Mouse (Mus musculus) left cerebral cortex, adult 2 months (tissue): ENCODE measurements around the gene Lsamp. TPM values are rescaled to one million over a fixed set of nuclear protein-coding genes. Genes with fewer than 3 reads are reported as not detected.

Experiments
- DNase-seq, 2 experiments: peaks; one replicate each; pipeline ENCODE4 v3.0.0; 2021 to 2022; ENCODE audit warnings: low spot score in 2 of 2, mixed read lengths in 1 of 2; ENCODE audit errors: extremely low spot score in 1 of 2
- H3K27ac ChIP-seq: fragments of 200-600 bp; 2 replicates; pipeline ENCODE4 v1.8.1; 2022
- H3K4me3 ChIP-seq: fragments of 200-600 bp; 2 replicates; pipeline ENCODE4 v1.8.1; 2022
- CTCF ChIP-seq: fragments of 200-600 bp; IDR thresholded peaks from 2 replicates; pipeline ENCODE4 v1.8.1; 2022; ENCODE audit warnings: antibody characterized with exemption, mild to moderate bottlenecking, moderate library complexity
- intact Hi-C: fragments of 180-260 bp; cut with DNase I; formaldehyde crosslinking; loops from one replicate; pipeline ENCODE4 v1.15.1; 2025
- total RNA-seq, 2 experiments: library from RNA; stranded (reverse); gene quantifications; 2 replicates each; pipeline ENCODE4 v1.2.3; 2021

The Lsamp gene
- total RNA-seq, 2 experiments from 2014 or later: 245 to 265 TPM

DNA sequence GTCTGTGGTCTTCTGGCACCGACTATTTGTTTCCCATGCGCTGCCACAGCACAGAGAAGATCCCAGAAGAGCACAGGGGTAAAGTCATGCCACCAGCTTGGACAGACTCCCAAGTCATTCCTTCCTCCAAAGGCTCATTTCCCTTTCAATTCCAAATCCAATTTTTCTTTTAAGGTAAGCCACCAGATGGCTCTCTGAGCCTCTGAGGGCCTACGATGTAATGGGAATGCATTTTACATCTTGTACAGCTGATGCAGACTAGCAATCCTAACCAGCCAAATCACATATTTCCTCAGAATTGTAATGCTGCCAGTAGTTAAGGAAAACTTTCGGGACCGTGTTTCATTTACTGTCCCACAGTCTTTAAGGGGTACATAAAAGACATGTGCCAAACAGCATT, 1433.2 kb downstream of the Lsamp start:
- no peak for DNase-seq
- Histone ChIP-seq H3K27ac (no peak overlapping the region), H3K4me3 (no peak overlapping the region)
- TF ChIP-seq CTCF: peak; percentile 54
- intact Hi-C loops: no loop called here

DNA sequence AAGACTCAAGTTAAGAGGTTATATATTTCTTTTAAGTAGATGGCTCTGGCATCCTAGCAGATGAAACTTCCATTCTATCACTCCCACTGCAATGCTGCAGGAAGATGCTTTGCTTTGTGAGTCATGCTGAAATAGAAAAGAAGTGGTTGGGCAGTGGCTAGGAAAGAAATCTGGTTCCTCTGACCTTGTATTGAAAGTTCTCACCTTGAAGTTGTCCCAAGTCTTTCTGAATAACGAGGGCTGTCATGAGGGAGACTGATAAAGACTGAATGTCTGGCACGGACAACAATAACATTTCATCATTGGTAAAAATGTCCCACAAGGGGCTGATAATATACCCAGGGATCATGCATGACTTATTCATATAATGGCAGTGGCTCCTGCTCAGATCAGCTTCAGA, 1483.2 kb downstream of the Lsamp start:
- intact Hi-C loops: no loop called here
- no peak overlapping the region for H3K4me3 ChIP-seq
- H3K27ac ChIP-seq: no peak overlapping the region
- TF ChIP-seq CTCF: no peak
- no peak for DNase-seq

DNA sequence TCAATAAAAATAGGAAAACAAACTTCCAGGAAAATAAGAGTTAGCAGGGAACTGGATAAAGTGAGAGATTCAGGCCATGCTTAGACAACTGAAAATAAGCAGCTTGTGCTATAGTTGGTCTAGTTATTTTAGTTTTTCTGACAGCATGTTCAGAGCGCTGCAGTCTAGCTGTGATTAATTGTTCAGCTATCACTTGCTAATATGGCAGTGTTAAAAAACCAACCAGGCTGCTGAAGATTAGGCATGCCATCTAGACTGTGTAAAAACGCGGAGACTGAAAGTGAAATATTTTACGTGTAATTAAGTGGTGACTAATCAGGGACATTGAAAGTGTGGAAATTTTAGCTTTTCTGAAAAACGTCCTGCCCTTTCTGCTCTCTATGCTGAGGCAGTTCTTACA, 1494.5 kb downstream of the Lsamp start:
- H3K4me3 ChIP-seq: no peak overlapping the region
- intact Hi-C loops: no loop called here
- no peak overlapping the region for H3K27ac ChIP-seq
- DNase-seq: no peak
- TF ChIP-seq CTCF: no peak

DNA sequence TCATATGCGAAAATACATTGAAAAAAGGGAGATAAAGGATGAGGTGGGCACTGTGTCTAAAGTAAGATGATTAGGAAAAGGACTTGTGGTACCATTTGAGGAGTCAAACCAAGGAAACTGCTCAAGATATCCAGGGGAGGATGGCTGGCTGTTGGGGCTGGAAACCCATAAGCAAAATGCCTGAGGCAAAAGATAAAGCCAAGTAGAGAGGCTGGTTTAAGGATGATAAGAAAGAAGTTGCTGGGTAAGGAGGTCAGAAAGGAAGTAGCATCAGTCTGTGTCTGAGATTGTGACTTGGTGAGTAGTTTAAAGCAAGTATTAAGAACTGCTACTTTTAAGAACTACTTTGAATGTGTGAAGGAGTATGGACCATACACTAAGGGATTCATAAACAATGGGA, 1497.7 kb downstream of the Lsamp start:
- H3K4me3 ChIP-seq: no peak overlapping the region
- no peak for TF ChIP-seq CTCF
- H3K27ac ChIP-seq: no peak overlapping the region
- intact Hi-C loops: no loop called here
- DNase-seq: no peak

DNA sequence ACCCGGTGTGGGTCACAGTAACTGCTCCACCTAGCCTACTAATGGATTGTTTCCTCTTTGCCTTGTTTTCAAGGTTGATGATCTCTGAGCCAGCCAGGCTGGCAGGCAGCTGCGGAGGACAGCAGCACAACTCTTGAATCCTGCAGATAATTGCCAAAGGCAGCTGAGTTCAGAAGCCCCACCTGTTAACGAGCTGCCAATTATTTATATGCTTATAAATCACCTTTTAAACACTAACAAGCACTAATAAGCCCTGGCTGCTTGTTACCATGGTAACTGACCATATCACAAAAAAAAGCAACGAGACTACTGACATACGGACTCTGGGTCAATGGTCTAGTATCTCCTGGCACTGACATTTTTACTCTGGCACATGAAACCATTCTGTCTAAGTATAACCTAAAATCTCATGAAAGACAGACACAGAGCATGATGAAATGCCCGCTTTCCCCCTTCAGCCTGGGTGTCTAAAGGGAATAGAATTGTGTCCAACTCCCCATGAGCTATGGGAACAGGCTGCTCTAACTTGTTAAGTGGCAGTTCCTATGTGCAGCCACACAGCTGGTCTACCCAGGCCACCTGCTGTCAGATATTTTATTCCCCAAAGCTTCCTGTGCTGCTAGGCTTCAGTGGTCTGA, 1526.9 kb downstream of the Lsamp start:
- Histone ChIP-seq H3K4me3 (no peak overlapping the region), H3K27ac (no peak overlapping the region)
- no peak for DNase-seq
- TF ChIP-seq CTCF: no peak; the same call in 1 of the 2 replicates
- intact Hi-C loops: no loop called here

DNA sequence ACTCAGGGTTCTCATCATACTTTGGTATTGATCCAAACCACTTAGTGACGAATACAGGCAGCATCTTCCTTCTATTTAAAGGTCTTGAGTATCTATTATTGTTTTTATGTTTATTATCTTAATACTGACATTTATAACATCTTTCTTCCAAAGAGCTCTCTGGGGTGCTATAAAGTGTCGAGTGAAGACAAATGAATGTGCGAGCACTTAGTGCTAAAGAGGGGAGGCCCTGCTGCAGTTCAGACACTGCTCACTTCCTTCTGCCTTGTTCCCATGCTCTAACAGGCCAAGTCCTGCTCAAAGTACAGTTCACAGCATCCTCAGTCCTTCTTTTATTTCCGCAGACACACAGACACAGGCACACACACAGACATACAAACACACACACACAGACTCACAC, 1537.4 kb downstream of the Lsamp start:
- DNase-seq: no peak
- H3K4me3 ChIP-seq: no peak overlapping the region
- H3K27ac ChIP-seq: no peak overlapping the region
- no peak for TF ChIP-seq CTCF
- intact Hi-C loops: loop anchor here (10.0 kb wide), 1 partner anchor 643 kb away; no protein-coding TSS in a partner anchor

DNA sequence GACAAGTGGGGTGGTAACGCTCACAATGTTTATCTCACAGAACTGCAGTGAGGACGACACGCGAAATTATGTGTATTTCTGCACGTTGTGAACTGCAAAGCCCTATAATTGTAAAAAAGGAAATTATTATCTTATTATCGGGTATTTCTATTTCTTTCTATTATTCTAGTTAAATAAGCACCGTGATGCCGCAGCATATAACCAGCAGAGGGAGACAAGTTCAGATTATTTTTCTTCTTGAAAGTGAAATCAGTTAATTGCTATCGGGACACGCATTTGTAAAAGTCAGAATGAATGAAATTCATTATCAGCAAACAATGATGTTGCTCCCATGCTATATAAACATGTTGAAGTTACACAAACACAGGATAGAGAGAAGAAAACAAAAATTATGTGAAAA, 1540.1 kb downstream of the Lsamp start:
- peak overlapping the region; percentile 11; the same call in 1 of the 2 replicates for H3K4me3 ChIP-seq
- intact Hi-C loops: loop anchor here (10.0 kb wide), 1 partner anchor 641 kb away; no protein-coding TSS in a partner anchor
- H3K27ac ChIP-seq: no peak overlapping the region
- DNase-seq: no peak
- TF ChIP-seq CTCF: peak; percentile 76

DNA sequence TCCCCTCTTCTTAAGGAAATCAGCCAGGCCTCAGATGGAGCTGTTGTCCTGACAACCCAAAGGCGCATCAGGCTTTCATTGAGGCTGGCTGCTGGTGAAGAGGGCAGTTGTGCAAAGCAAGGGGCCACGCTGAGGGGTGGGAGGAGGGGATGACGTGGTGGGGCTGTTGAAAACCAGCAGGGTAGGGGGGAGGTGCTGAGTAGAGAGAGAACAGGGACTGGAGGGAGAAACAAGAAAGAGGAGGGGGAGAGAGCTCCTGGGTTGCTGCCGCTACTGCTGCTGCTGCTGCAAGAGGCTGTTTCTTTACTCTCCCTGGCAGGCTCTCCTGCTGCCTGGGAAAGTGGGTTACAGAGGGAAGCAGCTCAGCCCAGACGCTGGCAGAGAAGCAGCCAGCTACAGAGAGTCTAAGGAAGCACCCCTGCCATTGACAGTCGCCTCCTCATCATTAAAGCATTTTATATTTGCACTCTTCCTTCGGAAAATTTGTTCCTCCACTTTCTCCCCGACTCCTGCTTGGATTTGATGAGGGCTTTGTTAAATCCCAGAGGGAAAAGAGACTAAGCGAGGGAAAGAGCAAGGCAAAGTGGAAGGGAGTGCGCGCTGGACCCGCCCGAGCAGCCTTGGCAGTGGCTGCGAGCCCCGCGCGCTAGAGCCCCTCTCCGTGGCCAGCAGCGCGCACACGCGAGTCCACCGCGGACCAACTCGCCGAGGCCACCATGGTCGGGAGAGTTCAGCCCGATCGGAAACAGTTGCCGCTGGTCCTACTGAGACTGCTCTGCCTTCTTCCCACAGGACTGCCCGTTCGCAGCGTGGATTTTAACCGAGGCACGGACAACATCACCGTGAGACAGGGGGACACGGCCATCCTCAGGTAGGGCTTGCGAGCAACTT, 1548.7 kb downstream of the Lsamp start:
- peak; percentile 61 to 66 for DNase-seq
- intact Hi-C loops: loop anchor here (5.0 to 10.0 kb wide), 4 partner anchors 199 to 402 kb away; no protein-coding TSS in a partner anchor
- no peak for TF ChIP-seq CTCF

DNA sequence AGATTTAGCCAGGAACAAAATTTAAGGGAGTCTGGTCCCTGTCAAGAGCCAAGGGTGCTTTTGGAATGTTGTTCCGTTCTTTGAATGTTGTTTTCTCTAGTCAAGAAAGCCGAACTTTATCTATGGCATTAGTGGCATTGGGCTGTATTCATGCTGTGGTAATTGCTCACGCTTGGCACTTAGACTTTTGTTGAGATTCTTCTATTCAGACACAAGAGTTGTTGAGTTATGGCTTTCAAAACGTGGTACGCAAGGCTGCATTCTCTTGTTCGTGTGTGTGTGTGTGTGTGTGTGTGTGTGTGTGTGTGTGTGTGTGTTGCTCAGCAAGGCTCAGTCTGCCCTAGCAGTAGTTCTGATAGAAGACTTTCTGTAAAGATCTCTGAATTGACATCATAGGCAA, 1549.5 kb downstream of the Lsamp start:
- H3K4me3 ChIP-seq: peak overlapping the region; percentile 74
- no peak for TF ChIP-seq CTCF
- peak overlapping the region; percentile 73; the same call in 1 of the 2 replicates for H3K27ac ChIP-seq
- DNase-seq: no peak
- intact Hi-C loops: loop anchor here (5.0 to 10.0 kb wide), 4 partner anchors 199 to 401 kb away; no protein-coding TSS in a partner anchor

More for the DNA sequence above, 1548.7 kb downstream of the Lsamp start:
- peak overlapping the region; percentile 74 for H3K4me3 ChIP-seq
- peak overlapping the region; percentile 93 for H3K27ac ChIP-seq

DNA sequence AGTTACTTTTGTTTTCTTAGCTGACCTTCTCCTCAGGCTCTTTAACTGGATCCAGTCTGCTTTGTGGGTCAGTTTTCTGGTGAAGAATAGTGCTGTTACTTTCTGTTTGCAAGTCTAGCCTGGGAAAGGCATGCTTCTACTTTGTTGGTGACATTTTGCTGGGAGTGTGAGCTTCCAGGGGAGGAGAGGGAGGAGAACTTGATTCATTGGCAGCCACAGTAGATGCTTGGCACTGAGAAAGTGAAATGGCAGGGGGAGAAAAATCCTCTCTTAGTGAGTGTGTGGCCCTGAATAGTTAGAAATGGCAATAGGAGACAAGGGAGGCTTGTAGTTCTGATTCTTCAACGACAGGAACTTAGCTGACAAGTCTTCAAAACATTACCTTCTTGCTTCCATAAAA, 1551.6 kb downstream of the Lsamp start:
- intact Hi-C loops: loop anchor here (10.0 kb wide), 1 partner anchor 399 kb away; no protein-coding TSS in a partner anchor
- no peak for DNase-seq
- no peak for TF ChIP-seq CTCF
- Histone ChIP-seq H3K27ac (peak overlapping the region; percentile 36), H3K4me3 (no peak overlapping the region)

DNA sequence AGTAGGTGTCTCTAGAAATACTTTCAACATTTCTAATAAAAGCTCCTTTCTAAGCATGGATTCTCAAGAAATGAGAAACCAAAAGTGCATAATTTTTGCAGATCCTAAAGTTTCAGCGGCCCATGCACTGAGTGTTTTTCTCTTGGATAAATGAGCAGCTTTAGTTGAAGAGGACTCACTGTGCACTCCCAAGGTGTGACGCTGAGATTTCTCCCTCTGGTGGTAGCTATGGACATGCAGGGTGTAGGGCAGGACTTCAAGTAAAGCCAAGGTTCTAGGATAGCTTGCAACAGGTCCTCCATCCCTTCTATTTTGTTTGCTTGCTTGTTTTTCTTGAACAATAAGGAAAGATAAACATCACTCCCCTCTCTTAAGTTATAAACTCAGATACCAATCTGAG, 1558.5 kb downstream of the Lsamp start:
- Histone ChIP-seq H3K4me3 (no peak overlapping the region), H3K27ac (no peak overlapping the region)
- intact Hi-C loops: no loop called here
- DNase-seq: no peak
- TF ChIP-seq CTCF: peak; percentile 29

DNA sequence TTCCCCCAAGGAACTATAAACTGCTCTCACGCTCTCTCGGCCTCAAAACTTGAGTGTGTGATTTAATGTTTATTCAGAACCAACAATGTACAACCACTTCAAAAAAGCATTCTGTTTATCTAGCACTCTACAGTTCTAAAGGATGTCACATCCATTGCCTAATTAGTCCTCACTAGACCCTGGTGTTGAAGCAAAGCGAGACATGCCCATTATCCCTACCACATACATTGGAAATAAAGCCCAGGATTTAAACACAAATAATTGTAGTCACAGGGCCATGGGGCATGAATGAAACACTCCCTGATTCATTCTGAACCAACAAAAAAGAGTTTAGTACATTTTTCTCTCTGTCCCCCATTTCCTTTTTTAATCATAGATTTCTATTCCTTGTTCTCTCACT, 1567.0 kb downstream of the Lsamp start:
- H3K4me3 ChIP-seq: no peak overlapping the region
- TF ChIP-seq CTCF: no peak
- peak overlapping the region; percentile 58; the same call in 1 of the 2 replicates for H3K27ac ChIP-seq
- DNase-seq: no peak
- intact Hi-C loops: no loop called here
